Mouse (Mus musculus) heart, adult 2 months (tissue): ENCODE data around the gene Cenpx. TPM values are rescaled to one million over a fixed set of nuclear protein-coding genes. Genes with fewer than 3 reads are reported as not detected.

Experiments used
- DNase-seq, 2 experiments: peaks; one replicate each; pipeline ENCODE4 v3.0.0; 2021
- H3K27ac ChIP-seq: fragments of 200-600 bp; 2 replicates; pipeline ENCODE4 v1.8.1; 2022
- H3K27me3 ChIP-seq: fragments of 200-500 bp; 2 replicates; pipeline ENCODE4 v1.6.1; 2012; ENCODE audit warnings: mild to moderate bottlenecking, low read length, inconsistent platforms, mixed read lengths; ENCODE audit not compliant: control insufficient read depth, insufficient read depth
- H3K36me3 ChIP-seq: fragments of 200-500 bp; 2 replicates; pipeline ENCODE4 v1.6.1; 2012; ENCODE audit warnings: low read length, inconsistent platforms; ENCODE audit not compliant: control insufficient read depth, insufficient read depth
- H3K4me1 ChIP-seq: fragments of 200-500 bp; 2 replicates; pipeline ENCODE4 v1.6.1; 2011; ENCODE audit warnings: low read length; ENCODE audit not compliant: control insufficient read depth, insufficient read depth
- H3K4me3 ChIP-seq: fragments of 200-600 bp; 2 replicates; pipeline ENCODE4 v1.8.1; 2022
- H3K79me2 ChIP-seq: fragments of 200-500 bp; replicated peaks from 2 replicates; pipeline ENCODE4 v1.6.1; 2012; ENCODE audit warnings: mild to moderate bottlenecking, inconsistent platforms, low read length, moderate library complexity, mixed read lengths; ENCODE audit not compliant: control insufficient read depth, insufficient read depth
- H3K9ac ChIP-seq: fragments of 200-500 bp; 2 replicates; pipeline ENCODE4 v1.6.1; 2012; ENCODE audit warnings: low read depth, mild to moderate bottlenecking, control low read depth, inconsistent platforms, low read length, mixed read lengths
- CTCF ChIP-seq: fragments of 200-600 bp; IDR thresholded peaks from 2 replicates; pipeline ENCODE4 v1.8.1; 2022; ENCODE audit warnings: antibody characterized with exemption, mild to moderate bottlenecking, moderate library complexity
- EP300 ChIP-seq: fragments of 200-500 bp; IDR thresholded peaks from 2 replicates; pipeline ENCODE4 v1.6.1; 2011; ENCODE audit warnings: low read depth, low read length, control low read depth; ENCODE audit not compliant: insufficient read depth
- POLR2A ChIP-seq: fragments of 200-500 bp; IDR thresholded peaks from 2 replicates; pipeline ENCODE4 v1.6.1; 2011; ENCODE audit warnings: mild to moderate bottlenecking, low read depth, low read length, control low read depth; ENCODE audit not compliant: insufficient read depth
- WGBS: fragments of 180-500 bp; shearing (Covaris S2); methylation state at CpG from one replicate; pipeline ENCODE4 v1.1.7; 2018; 5-methylcytosine and 5-hydroxymethylcytosine counted together
- intact Hi-C: fragments of 180-260 bp; cut with DNase I; formaldehyde crosslinking; loops from one replicate; pipeline ENCODE4 v1.15.1; 2025
- polyA plus RNA-seq: library from polyadenylated mRNA; depleted of rRNA; stranded (reverse); fragments of >200 nt; gene quantifications from 2 replicates; pipeline ENCODE4 v1.2.3, GENCODE M21; 2012
- total RNA-seq, 2 experiments: library from RNA; stranded (reverse); gene quantifications; 2 replicates each; pipeline ENCODE4 v1.2.3; 2021

The Cenpx gene
- total and polyA plus RNA-seq, 3 experiments: 26.4 to 53.0 (median 34.2) TPM

DNA sequence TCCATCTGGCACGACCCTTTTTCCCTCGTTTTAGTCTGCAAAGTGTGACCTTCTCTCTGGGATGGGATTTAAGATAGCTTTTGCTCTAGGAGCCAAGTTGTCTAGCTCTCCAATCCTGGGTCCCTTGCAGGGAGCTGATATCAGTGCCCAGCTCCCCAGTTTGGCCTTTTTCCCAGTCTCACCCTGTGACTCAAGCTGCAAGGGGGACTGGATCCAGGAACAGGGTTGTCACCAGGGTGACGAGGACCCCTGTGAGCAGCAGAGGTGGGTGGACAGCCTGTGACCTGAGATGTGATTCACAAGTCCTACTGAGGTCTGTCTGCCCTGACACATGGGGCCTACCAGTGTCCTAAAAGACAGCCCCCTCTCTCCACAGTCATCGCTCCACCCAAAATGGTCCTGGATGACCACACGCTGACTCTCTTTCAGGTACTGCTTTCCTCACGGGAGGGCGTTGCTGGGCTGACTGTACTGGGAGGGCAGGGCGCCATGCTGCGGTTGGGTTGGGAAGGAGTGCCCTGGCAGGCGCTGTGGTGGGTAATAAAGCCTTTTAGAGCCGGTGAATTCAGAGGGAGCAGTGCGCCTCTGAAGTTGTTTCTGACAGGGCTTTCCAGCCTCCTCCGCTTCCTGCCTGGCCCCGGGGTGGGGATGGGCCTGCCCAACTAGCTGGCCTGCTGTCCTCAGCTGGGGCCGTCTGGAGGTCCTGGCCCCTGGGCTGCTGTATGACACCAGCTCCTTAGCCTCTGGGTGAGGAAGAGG lies 9.7 kb downstream of the Cenpx start:
- Histone ChIP-seq H3K4me3 (no peak overlapping the region), H3K9ac (no peak overlapping the region), H3K27ac (no peak overlapping the region), H3K27me3 (no peaks in the 10 kb centered on the region), H3K36me3 (no peaks in the 10 kb centered on the region), H3K4me1 (no peaks in the 10 kb centered on the region), H3K79me2 (no peaks in the 10 kb centered on the region)
- 62% methylated on average over 15 of the region's 15 CpGs for WGBS
- intact Hi-C loops: no loop called here
- TF ChIP-seq POLR2A (no peak), EP300 (no peak), CTCF (no peak)
- DNase-seq: no peak

DNA sequence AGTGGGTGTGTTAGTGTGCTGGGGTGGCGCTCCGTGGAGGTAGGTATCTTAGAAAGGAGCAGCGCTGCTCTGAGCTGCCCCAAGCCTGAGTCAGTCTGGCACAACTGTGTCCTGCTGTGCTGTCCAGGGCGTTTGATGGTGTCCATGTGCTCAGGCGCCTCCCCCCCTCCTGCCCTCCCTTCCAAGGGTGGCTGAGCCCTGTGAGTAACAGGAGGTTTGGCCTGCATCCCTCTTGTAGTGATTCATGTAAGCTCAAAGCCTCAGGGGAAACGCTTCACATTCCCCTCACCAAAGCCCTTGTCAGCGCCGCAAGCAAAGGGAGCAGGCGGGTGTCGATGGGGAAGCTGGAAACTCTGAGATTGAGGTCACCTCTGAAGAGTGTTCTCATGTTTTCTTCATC lies 15.8 kb downstream of the Cenpx start:
- intact Hi-C loops: no loop called here
- WGBS: 36% methylated on average over 10 of the region's 10 CpGs
- Histone ChIP-seq H3K4me3 (no peak overlapping the region), H3K4me1 (peaks cover under 1% of the 10 kb centered on the region), H3K79me2 (no peaks in the 10 kb centered on the region), H3K27ac (peak overlapping the region; percentile 48), H3K27me3 (no peaks in the 10 kb centered on the region), H3K9ac (no peak overlapping the region), H3K36me3 (no peaks in the 10 kb centered on the region)
- 0 out of 2 replicates have a peak, but pooled peaks have one; percentile 58 for TF ChIP-seq EP300
- TF ChIP-seq POLR2A: 0 out of 2 replicates have a peak, but pooled peaks have one; percentile 9
- 0 out of 2 replicates have a peak, but pooled peaks have one; percentile 6 for TF ChIP-seq CTCF
- peak; percentile 52 to 79 for DNase-seq

DNA sequence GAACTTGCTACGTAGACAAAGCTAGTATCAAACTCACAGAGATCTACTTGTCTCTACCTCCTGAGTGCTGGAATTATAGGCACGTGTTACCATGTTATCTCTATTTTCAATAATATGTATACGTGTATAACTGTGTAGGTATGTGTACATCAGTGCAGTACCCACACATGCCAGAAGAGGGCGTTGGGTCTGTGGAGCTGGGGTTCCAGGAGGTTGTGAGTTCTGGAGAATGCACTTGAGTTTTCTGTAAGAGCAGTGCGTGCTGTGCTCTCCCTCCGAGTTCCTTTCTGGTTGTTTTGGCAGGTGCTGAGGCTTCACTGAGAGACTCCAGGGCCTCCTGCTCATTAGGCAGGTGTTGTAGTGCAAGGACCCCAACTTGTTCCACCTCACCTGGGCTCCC lies 17.0 kb downstream of the Cenpx start:
- H3K4me3 ChIP-seq: no peak overlapping the region
- H3K79me2 ChIP-seq: no peaks in the 10 kb centered on the region
- DNase-seq: no peak
- H3K27me3 ChIP-seq: no peaks in the 10 kb centered on the region
- no peak overlapping the region for H3K27ac ChIP-seq
- intact Hi-C loops: no loop called here
- H3K9ac ChIP-seq: no peak overlapping the region
- H3K36me3 ChIP-seq: no peaks in the 10 kb centered on the region
- peaks cover 4% of the 10 kb centered on the region for H3K4me1 ChIP-seq
- peak; percentile 50 for TF ChIP-seq CTCF
- no peak for TF ChIP-seq EP300
- 93% methylated on average over 6 of the region's 6 CpGs for WGBS

DNA sequence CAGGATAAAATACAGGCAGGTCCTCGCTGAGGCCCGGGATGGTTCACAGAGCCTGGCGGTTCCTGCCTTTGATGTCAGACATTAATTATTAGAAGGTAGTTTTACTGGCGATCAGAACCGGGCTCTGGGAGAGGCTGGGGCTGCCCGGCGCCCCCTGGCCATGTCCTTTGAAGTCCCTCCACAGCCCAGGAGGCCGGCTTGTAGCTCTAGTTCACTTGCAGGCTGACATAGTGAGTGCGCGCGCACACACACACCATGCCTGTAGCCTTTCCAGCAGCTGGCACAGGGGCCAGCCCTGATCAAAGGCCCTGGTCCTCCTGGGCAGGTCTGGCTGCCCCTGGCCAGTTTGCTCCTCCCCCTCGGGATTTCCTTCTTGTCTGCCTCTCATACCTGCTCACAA lies 17.9 kb downstream of the Cenpx start:
- intact Hi-C loops: no loop called here
- no peak overlapping the region for H3K4me3 ChIP-seq
- H3K27ac ChIP-seq: no peak overlapping the region
- DNase-seq: no peak
- no peaks in the 10 kb centered on the region for H3K79me2 ChIP-seq
- H3K36me3 ChIP-seq: no peaks in the 10 kb centered on the region
- TF ChIP-seq CTCF (no peak), EP300 (no peak), POLR2A (no peak)
- 90% methylated on average over 12 of the region's 12 CpGs for WGBS
- H3K27me3 ChIP-seq: no peaks in the 10 kb centered on the region
- peaks cover 4% of the 10 kb centered on the region for H3K4me1 ChIP-seq
- H3K9ac ChIP-seq: no peak overlapping the region

DNA sequence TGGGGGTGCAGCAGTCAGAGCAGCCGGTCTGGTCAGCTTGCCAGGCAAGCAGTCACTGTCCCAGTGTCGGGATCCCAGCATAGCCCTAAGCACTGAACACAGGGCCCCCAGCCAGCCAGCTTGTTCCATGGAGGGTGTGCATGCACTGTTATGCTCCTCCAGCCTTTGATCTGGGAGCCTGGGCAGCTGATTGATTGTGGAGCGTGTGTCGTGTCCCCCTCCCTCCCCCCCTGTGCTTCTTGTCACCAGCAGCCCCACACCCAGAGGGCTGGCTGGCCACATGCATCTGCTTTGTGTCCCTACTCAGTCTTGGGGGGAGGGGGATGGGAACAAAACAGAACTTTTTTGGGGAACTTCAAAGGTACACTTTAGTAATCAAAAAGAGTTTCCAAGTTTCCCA lies 18.4 kb downstream of the Cenpx start:
- 75% methylated on average over 4 of the region's 4 CpGs for WGBS
- Histone ChIP-seq H3K4me1 (peaks cover 4% of the 10 kb centered on the region), H3K27me3 (no peaks in the 10 kb centered on the region), H3K27ac (no peak overlapping the region), H3K79me2 (no peaks in the 10 kb centered on the region), H3K9ac (no peak overlapping the region), H3K4me3 (no peak overlapping the region), H3K36me3 (no peaks in the 10 kb centered on the region)
- no peak for TF ChIP-seq CTCF
- TF ChIP-seq EP300: no peak
- TF ChIP-seq POLR2A: no peak
- no peak for DNase-seq
- intact Hi-C loops: no loop called here

DNA sequence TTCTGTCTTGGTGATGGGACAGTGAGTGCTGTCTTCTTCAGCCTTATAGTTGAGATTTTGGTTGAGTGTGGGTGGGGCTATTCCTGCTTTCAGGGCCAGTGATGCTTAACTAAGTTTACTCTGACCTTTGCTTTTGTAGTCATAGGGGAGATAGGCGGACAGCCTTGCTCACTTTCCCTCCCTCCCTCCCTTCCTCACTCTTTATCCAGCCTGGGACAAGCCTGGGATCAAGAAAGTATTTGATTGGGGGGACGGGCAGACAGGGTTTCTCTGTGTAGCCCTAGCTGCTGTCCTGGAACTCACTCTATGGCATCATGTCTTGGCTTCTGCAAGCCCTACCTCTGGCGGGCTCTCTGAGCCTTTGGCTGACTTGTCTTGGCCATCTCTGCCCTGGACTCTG lies 20.1 kb downstream of the Cenpx start:
- no peak for TF ChIP-seq CTCF
- no peak for TF ChIP-seq POLR2A
- no peak for TF ChIP-seq EP300
- no peak for DNase-seq
- intact Hi-C loops: no loop called here
- Histone ChIP-seq H3K27ac (no peak overlapping the region), H3K4me3 (no peak overlapping the region), H3K79me2 (0 out of 2 replicates have a peak, but pooled peaks cover 1% of the 10 kb centered on the region), H3K9ac (no peak overlapping the region), H3K4me1 (peaks cover 4% of the 10 kb centered on the region), H3K36me3 (no peaks in the 10 kb centered on the region), H3K27me3 (no peaks in the 10 kb centered on the region)
- 88% methylated on average over 3 of the region's 3 CpGs for WGBS
